Mouse (Mus musculus) erythroid progenitor cell, adult 5-6 weeks (primary cell): ENCODE data around the gene Pfas. TPM values are rescaled to one million over a fixed set of nuclear protein-coding genes. Genes with fewer than 3 reads are reported as not detected.
"Not testable (repeated sequence)": the region's sequence is repeated elsewhere in the genome, so short reads cannot be mapped to it uniquely, and the experiment has no call there.

ENCODE experiments used
- ATAC-seq: replicated peaks from 2 replicates; pipeline ENCODE4 v1.8.0; 2016; ENCODE audit warnings: moderate number of reproducible peaks, mild to moderate bottlenecking, moderate TSS enrichment, inconsistent platforms; ENCODE audit not compliant: poor library complexity, low FRiP score, severe bottlenecking
- total RNA-seq, 2 experiments: library from RNA; stranded (forward) in 1 of 2; stranded (reverse) in 1 of 2; fragments of 150-400 nt in 1 of 2; fragments of 186-747, 209-891 nt in 1 of 2; gene quantifications; 2 replicates each; pipeline versions ENCODE4 v1.2.3 to v1.2.4; 2015 to 2017; ENCODE audit warnings: low replicate concordance in 2 of 2

The Pfas gene
- total RNA-seq, 2 experiments from 2014 or later, result 11.7 to 16.1 TPM

DNA sequence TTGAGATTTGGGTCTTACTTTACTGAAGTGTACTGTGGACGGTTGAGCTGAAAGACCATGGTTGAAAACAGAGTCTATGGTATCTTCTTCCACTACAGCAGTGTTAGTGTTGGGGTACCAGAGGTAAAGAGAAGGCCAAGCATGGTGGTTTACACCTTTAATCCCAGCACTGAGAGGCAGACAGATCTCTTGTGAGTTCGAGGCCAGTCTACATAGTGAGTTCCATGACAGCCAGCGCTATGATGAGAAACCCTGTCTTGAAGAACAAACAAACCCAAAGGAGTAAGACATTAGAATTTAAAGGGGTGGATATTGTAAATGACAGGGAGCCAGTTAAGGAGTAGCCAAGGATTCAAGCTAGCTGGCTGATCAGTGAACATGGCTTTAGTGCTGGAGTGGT is 8.5 kb upstream of the Pfas start:
- no peak for ATAC-seq

DNA sequence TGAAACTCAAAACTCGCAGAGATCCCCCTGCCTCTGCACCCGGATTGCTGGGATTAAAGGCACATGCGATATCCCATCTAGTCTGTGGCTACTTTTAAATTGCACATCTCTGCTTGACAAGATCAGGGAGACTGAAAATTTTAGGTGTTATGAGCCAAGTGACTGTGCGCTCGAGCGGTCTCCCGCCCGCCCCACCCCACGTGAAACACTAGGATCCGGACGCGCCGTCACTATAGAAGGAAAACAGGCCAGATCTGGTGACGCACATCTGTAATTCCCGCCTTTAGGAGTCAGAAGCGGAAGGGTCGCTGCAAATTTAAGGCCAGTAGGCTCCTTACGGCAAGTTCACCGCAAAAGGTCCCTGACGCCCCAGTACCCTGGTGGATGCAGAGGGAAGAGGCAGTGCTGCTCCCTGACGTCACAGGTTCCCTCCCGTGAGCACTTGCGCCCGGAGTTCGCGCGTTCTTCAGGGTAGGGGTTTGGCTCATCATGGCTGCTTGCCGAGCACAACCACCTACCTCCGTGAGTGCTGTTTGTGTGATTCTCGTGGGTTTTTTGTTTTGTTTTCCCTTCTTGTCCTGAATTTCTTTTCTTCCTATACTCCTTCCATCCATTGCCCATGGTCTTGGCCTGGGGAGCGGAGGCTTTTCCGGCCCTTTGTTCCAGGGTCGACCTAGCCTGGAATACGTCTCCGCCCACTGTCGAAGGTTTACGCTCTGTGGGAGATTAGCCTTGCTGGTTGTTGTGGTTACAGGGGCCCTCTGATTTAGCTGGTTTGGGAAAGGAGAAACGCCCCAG is 7.6 kb upstream of the Pfas start, which contains the start of gene Ctc1:
Gene Ctc1 (plus strand): TSS at position 268 of the 798 bp plus-strand sequence.
- peak; percentile 86 for ATAC-seq

DNA sequence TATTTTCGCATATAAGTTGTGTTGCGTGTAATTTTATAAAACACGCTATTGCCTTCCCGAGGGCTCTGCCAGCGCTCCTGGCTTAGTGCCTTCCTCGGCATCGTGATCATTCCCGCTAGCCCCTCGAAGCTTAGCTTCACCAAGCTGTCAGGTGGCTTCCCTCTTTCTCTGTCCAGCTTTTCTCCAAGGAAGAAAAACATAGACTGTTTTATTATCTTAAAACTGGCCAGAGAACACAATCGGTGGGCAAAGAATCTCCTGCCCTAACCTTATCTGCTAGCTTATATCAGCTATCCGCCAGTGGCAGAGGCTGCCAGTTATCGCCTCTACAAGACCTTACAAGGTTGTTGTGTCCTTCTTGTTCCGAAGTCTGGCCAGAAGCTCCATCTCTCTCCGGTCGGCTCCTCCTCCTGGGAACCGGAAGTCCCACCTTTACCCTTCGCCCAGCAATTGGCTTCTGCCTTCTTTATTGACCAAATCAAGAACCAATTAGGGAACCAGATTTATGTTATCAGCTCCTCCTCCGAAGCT is 3.9 kb upstream of the Pfas start:
- peak; percentile 78 for ATAC-seq

DNA sequence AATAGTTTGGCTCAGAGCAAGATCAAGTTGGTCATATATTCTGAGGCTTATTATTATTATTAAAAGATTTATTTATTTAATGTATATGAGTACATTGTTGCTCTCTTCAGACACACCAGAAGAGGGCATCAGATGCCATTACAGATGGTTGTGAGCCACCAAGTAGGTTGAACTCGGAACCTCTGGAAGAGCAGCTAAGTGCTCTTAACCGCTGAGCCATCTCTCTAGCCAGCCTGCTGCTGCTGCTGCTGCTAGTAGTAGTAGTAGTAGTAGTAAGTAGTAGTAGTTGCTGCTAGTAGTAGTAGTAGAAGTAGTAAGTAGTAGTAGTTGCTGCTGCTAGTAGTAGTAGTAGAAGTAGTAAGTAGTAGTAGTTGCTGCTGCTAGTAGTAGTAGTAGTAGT is 3.2 kb upstream of the Pfas start:
- ATAC-seq, result not testable (repeated sequence)

DNA sequence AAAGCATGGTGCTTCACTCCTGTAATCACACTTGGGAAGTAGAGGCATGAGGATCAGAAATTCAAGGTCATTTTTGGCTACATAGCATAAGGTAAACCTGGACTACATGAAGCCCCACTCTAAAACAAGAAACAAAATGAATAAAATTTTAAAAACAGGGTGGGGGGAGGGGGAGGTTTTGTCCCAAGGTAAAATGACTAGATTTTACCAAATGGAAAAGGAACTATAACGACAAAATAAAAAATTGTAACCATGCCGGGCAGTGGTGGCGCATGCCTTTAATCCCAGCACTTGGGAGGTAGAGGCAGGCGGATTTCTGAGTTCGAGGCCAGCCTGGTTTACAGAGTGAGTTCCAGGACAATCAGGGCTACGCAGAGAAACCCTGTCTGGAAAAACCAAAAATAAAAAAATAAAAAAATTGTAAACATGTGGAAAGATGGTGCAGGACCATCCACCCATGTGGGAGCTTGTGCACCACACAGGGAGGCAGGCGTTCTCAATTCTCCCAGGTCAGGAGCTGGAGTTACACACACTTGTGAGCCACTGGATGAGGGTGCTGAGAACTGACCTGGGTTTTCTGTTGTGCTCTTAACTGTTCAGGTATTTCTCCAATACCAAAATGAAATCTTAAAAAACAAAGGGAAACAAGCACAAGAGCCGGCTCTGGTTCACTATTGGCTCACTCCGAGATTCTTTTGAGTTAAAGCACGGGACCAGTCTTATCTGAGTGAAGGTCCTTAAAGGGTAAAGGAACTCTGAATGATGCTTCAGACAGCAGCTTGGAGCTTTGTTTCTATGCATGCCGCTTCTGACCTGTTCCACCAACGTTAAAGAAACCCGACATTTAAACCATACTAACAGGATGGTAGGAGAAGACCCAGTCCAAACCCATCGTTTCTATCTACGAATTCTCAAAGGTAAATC is 2.4 kb upstream of the Pfas start:
- ATAC-seq, result no peak

DNA sequence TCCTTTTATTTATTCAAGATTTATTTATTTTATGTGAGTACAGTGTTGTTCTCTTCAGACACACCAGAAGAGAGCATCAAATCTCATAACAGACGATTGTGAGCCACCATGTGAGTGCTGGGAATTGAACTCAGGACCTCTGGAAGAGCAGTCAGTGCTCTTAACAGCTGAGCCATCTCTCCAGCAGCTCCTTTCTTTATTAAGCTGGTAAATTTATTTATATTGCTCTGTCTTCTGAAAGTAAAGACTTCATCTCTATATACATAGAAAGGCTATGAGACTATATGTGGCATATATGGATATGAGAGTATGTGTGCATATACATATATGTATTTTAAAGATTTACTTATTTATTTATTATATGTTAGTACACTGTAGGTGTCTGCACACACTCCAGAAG is 1.2 kb upstream of the Pfas start:
- ATAC-seq, result no peak

DNA sequence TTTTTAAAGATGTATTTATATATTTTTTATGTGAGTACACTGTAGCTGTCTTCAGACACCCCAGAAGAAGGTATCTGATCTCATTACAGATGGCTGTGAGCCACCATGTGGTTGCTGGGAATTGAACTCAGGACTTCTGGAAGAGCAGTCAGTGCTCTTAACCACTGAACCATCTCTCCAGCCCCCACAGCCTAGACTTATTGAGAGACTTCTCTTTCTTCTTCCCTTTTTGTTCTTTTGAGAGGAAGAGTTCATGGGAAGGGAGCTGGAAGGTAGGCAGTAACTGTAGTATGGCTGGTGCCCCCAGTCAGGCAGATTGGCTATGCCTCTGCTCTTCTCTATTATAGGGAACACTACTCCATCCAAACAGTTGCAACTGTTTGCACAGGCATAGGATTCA is 1.7 kb downstream of the Pfas start:
- ATAC-seq, result not testable (repeated sequence)

DNA sequence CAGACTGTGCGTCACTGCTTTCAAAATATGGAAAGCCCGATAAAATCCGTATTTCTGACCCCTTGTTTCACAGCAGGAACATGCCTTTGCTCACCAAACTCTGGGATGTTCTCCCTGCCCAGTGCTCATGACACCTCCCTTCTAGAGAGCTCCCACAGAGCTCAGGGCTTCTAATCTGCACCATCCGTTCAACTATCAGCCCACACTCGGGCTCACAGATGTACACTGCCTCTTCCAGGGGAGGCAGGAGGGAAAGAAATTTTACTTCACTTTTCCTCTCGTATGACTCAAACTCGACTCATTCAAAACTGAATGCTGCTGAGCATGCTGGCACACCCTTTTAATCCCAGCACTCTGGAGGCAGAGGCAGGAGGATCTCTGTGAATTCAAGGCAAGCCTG is 3.1 kb downstream of the Pfas start:
- peak; percentile 67 for ATAC-seq

DNA sequence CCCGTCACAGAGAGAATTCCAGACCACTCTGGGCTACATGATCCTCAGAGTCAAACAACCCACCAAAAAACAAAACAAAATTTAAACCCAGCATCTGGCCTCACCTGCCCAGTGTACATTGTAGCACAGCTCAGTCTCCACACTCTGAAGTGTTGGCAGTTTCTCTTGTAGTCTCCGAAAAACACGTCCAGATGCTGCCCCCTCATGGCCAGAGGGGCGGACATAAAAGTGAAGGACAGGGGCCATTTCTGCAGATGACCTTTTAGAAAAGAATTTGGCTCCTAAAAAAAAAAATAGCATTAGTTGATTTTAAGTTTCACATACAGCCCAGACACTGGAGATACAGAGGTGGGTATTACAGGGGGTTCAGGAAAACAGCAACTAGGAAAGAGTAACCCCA is 4.7 kb downstream of the Pfas start:
- ATAC-seq, result no peak

DNA sequence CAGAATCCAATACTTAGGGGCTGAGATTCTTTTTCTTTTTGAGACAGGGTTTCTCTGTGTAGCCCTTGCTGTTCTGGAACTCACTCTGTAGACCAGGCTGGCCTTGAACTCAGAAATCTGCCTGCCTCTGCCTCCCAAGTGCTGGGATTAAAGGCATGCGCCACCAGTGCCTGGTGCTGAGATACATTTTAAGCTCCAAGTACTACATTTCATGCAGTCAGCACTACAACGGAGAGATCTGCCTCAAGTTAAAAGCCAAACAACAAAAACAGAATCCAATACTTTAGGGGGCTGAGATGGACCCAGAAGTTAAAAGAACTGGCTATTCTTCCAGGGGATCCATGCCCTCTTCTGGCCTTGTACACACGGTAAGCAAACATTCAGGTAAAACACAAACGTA is 5.5 kb downstream of the Pfas start:
- ATAC-seq, result not testable (repeated sequence)

DNA sequence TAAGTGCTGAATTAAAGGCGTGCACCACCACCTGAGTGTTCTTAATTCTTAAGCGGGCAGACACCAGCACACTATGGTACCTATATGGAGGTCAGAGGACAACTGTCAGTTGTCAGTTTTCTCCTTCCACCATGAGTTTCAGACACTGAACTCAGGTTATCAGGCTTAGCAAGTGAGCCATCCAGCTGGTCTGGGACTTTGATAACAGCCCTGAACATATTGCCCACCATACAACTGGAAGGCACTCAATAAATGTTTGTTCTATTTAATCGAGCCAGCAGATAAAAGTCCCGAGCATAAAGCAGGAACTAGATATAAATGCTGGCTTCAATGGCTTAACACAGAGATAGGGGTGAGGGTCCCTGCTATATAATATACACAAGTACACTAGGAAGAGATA is 11.2 kb downstream of the Pfas start:
- ATAC-seq, result no peak

DNA sequence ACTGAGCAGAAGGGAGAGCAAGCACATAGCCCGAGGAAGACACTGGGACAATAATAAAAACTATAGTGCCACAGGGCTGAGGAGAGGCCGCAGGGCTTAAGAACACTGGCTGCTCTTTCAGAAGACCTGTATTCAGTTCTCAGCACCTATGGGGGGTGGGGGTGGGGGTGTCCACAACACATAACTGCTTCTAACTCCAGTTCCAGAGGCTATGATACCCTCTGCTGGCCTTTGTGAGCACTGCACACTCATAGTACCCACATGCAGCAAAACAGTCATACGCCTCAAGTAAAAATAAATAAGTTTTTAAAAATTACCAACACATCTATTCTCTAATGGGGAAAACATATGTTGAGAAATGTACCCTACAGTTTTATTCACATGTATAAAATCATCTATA is 13.9 kb downstream of the Pfas start:
- 0 out of 2 replicates have a peak, but pooled peaks have one; percentile 53 for ATAC-seq

DNA sequence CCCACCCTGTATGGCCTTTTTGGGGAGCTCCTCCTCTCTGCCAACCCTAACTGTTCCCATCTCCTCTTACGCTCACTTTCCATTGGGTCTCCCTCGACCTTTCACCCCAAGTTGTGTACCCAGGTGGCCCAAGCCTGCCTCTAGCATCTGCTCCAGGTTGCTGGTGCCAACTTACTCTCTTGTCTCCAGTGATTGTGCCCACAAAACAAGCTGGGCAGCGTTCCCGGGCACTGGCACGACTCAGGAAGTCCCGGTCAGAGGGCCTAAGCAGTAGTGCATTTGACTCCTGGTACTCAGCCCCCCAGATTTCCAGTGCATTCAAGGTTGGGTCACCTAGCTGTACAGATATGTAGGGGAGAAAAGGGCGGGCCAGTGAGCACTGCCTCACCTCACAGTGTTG is 15.1 kb downstream of the Pfas start:
- ATAC-seq, result no peak

DNA sequence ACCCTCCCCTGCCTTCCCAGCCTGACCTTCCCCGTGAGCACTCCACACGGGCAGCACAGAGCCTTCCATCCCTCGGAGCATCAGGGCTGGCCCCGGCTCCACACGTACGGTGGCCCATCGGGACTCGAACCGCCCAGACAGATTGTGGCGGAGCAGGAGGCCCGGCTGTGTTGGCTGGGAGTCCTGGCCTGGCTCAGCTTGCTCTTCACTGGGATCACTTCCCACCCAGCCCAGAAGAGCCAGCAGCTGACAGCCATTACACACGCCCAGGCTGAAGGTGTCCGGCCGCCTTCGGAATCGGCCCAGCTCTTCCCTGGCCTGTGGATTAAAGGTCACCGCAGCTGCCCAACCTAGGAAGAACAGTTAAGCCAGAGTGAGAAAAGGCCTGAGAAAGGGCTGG is 19.9 kb downstream of the Pfas start:
- no peak for ATAC-seq

DNA sequence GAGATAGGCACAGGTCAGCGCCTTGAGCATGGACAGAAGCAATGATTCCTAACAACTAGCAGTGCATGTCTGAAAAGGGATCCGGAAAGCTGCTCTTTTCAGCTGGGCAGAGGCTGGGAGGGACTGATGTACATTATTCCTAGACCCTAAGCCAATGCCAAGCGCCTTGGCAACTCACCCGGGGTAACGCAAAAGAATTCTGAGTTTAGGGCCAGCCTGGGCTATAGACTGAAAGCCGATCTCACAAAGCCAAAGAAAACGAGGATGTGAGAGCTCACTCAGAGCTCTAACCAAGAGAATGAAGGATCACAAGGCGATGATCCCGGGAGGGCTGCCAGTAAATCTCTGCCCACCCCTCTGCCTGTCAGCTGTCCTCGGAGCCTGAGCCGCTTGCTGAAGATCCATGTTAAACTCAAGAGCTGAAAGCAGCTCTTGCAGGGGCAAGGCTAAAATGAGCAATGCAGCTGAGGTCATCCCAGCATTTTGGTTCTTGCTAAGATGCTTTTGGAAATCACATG is 20.8 kb downstream of the Pfas start:
- no peak for ATAC-seq

DNA sequence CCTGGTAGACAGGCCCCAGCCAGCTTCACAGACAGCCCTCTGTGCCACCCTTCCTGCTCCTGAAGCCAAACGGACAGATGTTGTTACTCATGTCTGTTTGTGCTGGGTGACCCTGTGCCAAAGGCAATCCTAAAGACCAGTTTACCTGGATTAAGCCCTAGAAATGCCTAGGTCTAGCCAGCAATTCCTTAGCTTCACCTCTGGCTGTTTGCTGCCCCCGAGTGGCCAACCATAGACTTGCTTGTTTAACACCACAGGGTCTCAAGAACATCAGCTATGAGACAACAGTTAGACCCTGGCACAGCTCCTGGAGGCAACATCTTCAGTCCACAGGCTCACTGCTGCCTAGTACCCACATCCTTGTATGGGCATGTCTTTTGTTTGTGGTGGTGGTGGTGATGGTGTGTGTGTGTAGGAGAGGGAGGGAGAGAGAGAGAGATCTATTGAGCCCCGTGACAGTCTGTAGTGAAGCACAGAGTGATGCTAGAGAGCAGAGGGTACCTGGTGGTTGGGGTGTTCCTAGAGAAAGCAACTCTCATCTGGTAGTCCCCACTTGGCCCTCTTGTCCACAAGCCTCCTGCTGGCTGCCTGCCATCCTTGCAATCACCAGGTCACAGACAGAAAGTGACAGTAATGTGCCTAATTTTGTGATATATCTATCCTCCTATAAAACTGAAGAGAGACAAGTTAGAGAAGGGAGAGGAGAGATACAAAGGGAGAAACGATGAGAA is 25.5 kb downstream of the Pfas start:
- ATAC-seq, result peak; percentile 82

DNA sequence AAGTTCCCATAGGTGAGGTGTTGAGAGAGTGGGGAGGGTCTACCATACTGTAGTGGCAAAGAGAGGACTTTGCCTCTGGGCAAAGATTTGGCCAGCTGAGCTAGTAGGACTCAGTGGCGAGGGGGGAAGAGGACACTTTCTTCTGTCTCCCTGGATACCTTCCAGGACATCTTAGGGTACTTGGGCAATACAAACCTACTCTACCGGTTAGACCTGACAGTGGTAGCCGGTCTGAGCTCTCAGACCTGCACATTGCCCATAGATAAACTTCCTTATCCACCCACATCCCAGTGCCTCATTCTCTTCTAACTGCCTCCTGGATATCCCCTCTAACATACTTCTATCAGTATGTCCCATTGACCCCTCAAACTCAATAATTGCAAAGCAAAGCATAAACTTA is 27.3 kb downstream of the Pfas start:
- no peak for ATAC-seq

DNA sequence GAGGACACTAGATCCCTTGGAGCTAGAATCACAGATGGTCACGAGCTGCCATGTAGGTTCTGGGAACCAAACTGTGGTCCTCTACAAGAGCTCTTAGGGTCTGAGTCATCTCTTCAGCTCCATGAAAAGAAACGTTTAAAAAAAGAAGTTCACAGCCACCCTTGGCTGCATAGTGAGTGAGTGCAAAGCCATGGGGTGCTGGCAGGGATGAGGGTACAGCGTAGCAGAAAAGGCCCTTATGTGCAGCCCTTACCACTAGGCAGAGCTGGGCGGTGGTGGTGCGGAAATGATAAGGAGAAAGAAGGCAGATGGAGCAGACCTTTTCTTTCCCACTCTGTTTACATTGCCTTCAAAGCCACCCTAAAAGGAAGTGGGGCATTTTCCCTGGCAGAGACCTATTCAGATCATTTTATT is 28.9 kb downstream of the Pfas start:
- ATAC-seq, result no peak

DNA sequence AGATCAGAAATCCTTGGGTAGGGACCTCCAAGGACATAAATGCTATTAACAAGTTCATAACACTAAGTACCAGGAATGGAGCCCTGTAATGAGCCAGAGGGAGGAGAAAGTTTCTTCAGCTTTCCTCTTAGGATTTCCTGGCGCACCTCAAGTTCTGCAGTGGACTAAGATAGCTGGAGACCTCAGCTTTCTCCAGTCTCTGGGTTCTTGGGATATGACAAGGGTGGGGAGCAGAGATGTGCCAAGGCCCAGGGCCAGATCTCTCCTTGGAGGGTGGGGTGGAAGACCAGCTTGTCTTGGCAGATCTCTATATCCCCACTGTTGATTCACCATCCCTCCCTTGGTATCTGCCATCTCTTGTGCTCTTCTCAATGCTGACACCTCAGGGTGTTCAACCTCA is 32.7 kb downstream of the Pfas start:
- no peak for ATAC-seq

DNA sequence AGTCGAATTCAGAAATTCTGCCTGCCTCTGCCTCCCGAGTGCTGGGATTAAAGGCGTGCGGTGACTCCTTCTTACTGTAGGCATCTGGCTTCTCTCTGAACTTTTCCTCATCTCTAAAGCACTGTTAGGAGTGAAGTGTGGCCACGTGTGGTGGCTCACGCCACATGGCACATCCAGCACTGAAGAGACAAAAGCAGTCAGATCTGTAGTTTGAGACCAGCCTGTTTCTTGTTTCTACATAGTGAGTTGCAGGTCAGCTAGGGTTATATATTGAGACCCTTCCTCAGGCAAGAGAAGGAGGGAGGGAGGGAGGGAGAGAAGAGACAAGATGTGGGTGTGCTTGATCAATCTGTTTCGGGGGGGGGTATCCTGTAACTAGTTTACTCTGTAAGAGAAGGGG is 33.2 kb downstream of the Pfas start, which contains the start of gene Rangrf:
Gene Rangrf (minus strand): TSS at position 101 of the 400 bp plus-strand sequence.
- no peak for ATAC-seq
